Mouse (Mus musculus): Measurements from ENCODE around the gene Hs3st3b1.

- TF ChIP-seq CTCF (IDR thresholded peaks at IDR 0.05; ENCODE audit: control insufficient read depth, insufficient read depth, insufficient replicate concordance, low read depth, low read length) (no peak), POLR2A (IDR thresholded peaks at IDR 0.05; ENCODE audit: control insufficient read depth, low read depth, low read length) (no peak)
Observed at GRCm38 (mm10) chr11:63914388-63914787, 7.7 kb downstream of the Hs3st3b1 start.
